Mouse (Mus musculus) cortical plate, adult 2 months (tissue): ENCODE data around the gene Tmem262.

Experiments
- CTCF ChIP-seq: fragments of 200-500 bp; IDR thresholded peaks from 2 replicates; pipeline ENCODE4 v1.5.1; 2011; ENCODE audit warnings: mild to moderate bottlenecking, control low read depth, low read length; ENCODE audit not compliant: insufficient read depth; ENCODE audit errors: extremely low read depth
- POLR2A ChIP-seq: fragments of 200-500 bp; IDR thresholded peaks from 2 replicates; pipeline ENCODE4 v1.6.1; 2011; ENCODE audit warnings: mild to moderate bottlenecking, low read length, control low read depth; ENCODE audit not compliant: insufficient read depth; ENCODE audit errors: extremely low read depth

- TF ChIP-seq CTCF (no peak), POLR2A (no peak)
Observed at GRCm38 (mm10) chr19:6124898-6125297, 45.1 kb downstream of the Tmem262 start.
